Mouse (Mus musculus): Measurements from ENCODE around the gene Rbm4. TPM values are rescaled to one million over a fixed set of nuclear protein-coding genes. Genes with fewer than 3 reads are reported as not detected.
"Not testable (repeated sequence)": the region's sequence is repeated elsewhere in the genome, so short reads cannot be mapped to it uniquely, and the experiment has no call there.

Rbm4 gene
- total RNA-seq (2015; ENCODE audit: low replicate concordance) (41.5 and 67.4 TPM in 2 replicates), total RNA-seq (2017; ENCODE audit: low replicate concordance) (106 and 172 TPM in 2 replicates)

GRCm38 (mm10) chr19:4793831-4794422 is at the start of gene Rbm4:
Gene Rbm4, minus strand, starts transcription at chr19:4793901.
- ATAC-seq (replicated peaks; ENCODE audit: low FRiP score, poor library complexity, severe bottlenecking), result peak; percentile 97

- no peak for ATAC-seq (replicated peaks; ENCODE audit: low FRiP score, poor library complexity, severe bottlenecking)
Measured at GRCm38 (mm10) chr19:4842611-4843010, 48.9 kb upstream of the Rbm4 start.

GRCm38 (mm10) chr19:4840848-4841247 is 47.1 kb upstream of the Rbm4 start:
- no peak for ATAC-seq (replicated peaks; ENCODE audit: low FRiP score, poor library complexity, severe bottlenecking)

- ATAC-seq (replicated peaks; ENCODE audit: low FRiP score, poor library complexity, severe bottlenecking), result peak; percentile 96
Measured at GRCm38 (mm10) chr19:4839149-4839548, 45.4 kb upstream of the Rbm4 start, which contains the start of the genes Ccs and Ccdc87. Gene Ccs, minus strand, starts transcription at chr19:4839332. Gene Ccdc87, plus strand, starts transcription at chr19:4839366.

- peak; percentile 59 for ATAC-seq (replicated peaks; ENCODE audit: low FRiP score, poor library complexity, severe bottlenecking)
Measured at GRCm38 (mm10) chr19:4838526-4839140, 44.9 kb upstream of the Rbm4 start.

- ATAC-seq (replicated peaks; ENCODE audit: low FRiP score, poor library complexity, severe bottlenecking), result no peak
Measured at GRCm38 (mm10) chr19:4837049-4837448, 43.3 kb upstream of the Rbm4 start.

GRCm38 (mm10) chr19:4836096-4836495 is 42.4 kb upstream of the Rbm4 start:
- no peak for ATAC-seq (replicated peaks; ENCODE audit: low FRiP score, poor library complexity, severe bottlenecking)

- no peak for ATAC-seq (replicated peaks; ENCODE audit: low FRiP score, poor library complexity, severe bottlenecking)
Measured at GRCm38 (mm10) chr19:4833977-4834376, 40.3 kb upstream of the Rbm4 start.

GRCm38 (mm10) chr19:4829156-4829555 is 35.5 kb upstream of the Rbm4 start:
- ATAC-seq (replicated peaks; ENCODE audit: low FRiP score, poor library complexity, severe bottlenecking), result no peak

- no peak for ATAC-seq (replicated peaks; ENCODE audit: low FRiP score, poor library complexity, severe bottlenecking)
Measured at GRCm38 (mm10) chr19:4828444-4829114, 34.9 kb upstream of the Rbm4 start.

- ATAC-seq (replicated peaks; ENCODE audit: low FRiP score, poor library complexity, severe bottlenecking), result no peak
Measured at GRCm38 (mm10) chr19:4820678-4821303, 27.1 kb upstream of the Rbm4 start.

- ATAC-seq (replicated peaks; ENCODE audit: low FRiP score, poor library complexity, severe bottlenecking), result no peak
Measured at GRCm38 (mm10) chr19:4817182-4817835, 23.6 kb upstream of the Rbm4 start.

- no peak for ATAC-seq (replicated peaks; ENCODE audit: low FRiP score, poor library complexity, severe bottlenecking)
Measured at GRCm38 (mm10) chr19:4813015-4813414, 19.3 kb upstream of the Rbm4 start.

GRCm38 (mm10) chr19:4812334-4812949 is 18.7 kb upstream of the Rbm4 start:
- not testable (repeated sequence) for ATAC-seq (replicated peaks; ENCODE audit: low FRiP score, poor library complexity, severe bottlenecking)

GRCm38 (mm10) chr19:4811909-4812242 is 18.2 kb upstream of the Rbm4 start:
- ATAC-seq (replicated peaks; ENCODE audit: low FRiP score, poor library complexity, severe bottlenecking), result no peak

- ATAC-seq (replicated peaks; ENCODE audit: low FRiP score, poor library complexity, severe bottlenecking), result peak; percentile 92
Measured at GRCm38 (mm10) chr19:4811063-4811908, 17.6 kb upstream of the Rbm4 start, which contains the start of the genes Gm21992 and Rbm14. Gene Gm21992, minus strand, starts transcription at chr19:4811612. Gene Rbm14, minus strand, starts transcription at chr19:4811634.

GRCm38 (mm10) chr19:4810746-4811062 is 17.0 kb upstream of the Rbm4 start:
- peak; percentile 50; the same call in 1 of the 2 replicates for ATAC-seq (replicated peaks; ENCODE audit: low FRiP score, poor library complexity, severe bottlenecking)

GRCm38 (mm10) chr19:4810309-4810708 is 16.6 kb upstream of the Rbm4 start:
- no peak for ATAC-seq (replicated peaks; ENCODE audit: low FRiP score, poor library complexity, severe bottlenecking)

GRCm38 (mm10) chr19:4803283-4803682 is 9.6 kb upstream of the Rbm4 start:
- ATAC-seq (replicated peaks; ENCODE audit: low FRiP score, poor library complexity, severe bottlenecking), result no peak

Measured in erythroid progenitor cell, adult 5-6 weeks (primary cell).